Mouse (Mus musculus): ENCODE measurements around the gene Rbfox2.

DNA sequence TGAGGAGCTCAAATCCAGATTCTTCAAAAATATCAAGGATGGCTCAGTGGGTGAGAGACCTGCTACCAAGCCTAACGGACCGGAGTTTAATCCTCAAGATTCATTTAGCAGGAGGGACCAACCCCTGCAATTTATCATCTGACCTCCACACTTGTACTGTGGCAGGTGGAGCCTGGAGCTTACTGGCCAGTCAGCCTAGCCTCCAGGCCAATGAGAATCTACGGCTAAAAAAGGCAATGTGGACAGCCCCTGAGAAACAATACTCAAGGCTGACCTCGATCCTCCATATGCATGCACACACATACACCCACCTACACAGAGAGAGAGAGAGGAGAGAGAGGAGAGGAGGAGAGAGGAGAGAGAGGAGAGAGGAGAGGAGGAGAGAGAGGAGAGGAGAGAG, 41.5 kb downstream of the Rbfox2 start:
- no peak for TF ChIP-seq EP300 (optimal IDR thresholded peaks at IDR 0.05)
- TF ChIP-seq CTCF (IDR thresholded peaks at IDR 0.05; ENCODE audit: low read depth) = no peak
